Mouse (Mus musculus): ENCODE measurements at regions not wholly inside any gene's neighbourhood (a gene's known extent, or its start where the extent isn't known, plus 50 kb on each side); places are given as distances from the start of the nearest gene placed in this dataset.

DNA sequence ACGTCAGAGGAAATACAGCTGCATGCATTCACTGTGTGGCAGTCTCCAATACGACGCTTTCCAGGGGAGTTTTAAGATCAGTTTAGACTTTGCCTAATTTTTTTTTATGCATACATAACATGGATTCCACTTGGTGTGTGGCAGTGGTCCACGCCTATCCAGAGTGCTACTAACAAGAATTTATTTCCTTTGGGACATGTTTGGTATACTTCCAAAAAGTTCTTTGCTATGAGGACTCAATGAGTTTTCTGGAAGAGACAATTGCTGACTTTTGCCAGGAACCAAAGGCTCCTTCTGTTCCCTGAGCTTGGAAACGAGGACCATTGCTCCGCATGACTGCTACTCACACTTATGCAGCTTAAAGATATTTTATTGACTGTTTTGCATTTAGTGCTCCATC lies 59.2 kb downstream of the Marcks start:
- DNase-seq: no peak

DNA sequence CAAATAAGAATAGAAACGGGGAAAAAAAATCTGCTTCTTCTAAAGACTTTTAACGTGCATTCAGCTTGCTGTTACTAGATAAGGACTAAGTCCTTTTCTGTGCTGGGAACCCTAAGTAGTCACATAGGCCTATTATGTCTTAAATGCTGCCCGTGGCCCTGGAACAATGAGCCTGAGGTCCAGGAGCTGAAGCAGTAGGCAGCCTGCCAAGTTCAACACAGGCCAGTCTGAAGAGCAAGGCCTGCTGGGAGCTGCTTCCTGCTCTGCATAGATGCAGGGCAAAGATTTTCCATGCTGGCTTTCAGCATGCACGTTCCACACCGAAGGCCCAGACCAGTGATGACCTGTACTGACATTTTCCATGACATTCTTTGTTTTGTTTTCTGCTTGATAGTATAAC lies 60.3 kb downstream of the Marcks start:
- peak; percentile 64 to 76 for DNase-seq

DNA sequence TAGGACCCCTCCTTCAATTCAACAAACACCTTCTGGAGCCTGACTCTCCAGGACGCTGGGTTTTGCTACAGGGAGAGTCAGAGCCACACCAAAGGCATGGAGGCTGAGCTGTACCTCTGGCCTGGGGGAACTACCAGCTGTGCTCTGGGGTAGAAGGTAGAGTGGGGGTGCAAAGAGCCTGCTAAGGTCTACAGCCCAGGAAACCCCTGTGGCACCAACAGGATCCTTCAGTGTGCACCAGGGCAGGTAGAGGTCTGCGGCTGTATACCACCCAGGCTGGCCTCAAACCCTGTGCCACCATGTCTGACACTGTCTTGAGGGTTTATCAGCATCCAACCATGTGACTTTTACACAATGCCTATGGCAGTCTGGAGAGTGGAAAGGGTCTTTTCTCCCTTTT lies 61.0 kb downstream of the Marcks start:
- DNase-seq: no peak

DNA sequence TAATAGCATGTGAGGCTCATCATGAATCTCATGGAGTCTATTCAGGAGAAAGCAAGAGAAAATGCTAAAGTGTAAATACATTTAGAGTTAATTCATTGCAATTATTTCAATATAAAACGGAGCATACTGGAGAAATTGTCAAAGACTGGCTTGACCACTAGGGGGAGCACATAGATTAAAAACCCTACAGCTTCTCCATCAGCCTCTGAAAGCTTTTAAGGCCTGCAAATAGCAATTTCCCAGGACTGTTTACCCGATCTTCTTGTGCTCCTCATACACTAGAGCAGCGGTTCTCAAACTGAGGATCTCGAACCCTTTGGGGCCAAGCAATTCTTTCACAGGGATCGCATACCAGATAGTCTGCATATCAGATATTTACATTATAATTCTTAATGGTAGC lies 65.9 kb downstream of the Marcks start:
- DNase-seq: peak; percentile 80 to 83

DNA sequence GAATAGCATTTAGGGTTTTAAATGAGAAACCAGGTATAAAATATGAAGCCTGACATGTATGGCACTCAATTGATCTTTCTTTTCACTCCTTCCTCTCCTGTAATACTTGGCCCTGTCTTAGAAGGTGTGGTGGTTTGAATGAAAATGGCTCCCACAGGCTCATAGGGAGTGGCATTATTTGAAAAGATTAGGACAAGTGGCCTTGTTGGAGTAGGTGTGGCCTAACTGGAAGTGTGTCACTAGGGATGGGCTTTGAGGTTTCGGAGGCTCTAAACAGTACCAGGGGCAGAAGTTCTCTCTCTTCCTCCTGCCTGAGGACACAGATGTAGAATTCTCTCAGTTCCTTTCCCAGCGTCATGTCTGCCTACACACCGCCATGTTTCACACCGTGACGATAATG lies 66.7 kb downstream of the Marcks start:
- no peak for DNase-seq

DNA sequence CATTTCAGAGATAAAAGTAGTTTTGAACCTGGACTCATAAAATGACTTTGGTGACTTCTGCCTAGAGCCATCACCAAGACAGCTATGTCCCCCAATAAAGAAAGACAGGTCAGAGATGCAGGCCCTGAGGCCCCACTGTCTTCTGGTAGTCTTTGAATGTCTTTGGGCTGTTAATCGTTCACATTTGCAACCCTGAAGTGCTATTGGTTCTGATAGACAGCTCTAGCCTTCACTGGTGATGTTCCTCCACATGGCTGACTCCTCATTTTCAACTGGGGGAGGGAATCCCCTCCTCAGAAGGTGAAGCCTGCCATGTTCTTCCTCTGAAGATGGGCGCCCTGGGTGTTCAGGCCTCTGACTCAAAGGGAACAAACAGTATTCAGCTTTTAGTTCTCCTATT lies 67.3 kb downstream of the Marcks start:
- no peak for DNase-seq

All from cerebellum, postnatal 14 days (tissue).